Mouse (Mus musculus) midbrain, embryonic 12.5 days (tissue): ENCODE results near the gene Gm38431. TPM values are rescaled to one million over a fixed set of nuclear protein-coding genes. Genes with fewer than 3 reads are reported as not detected.

Experiments used
- ATAC-seq: fragments of 200-750 bp; cut with Nextera tagmentation; 2 replicates; pipeline ENCODE4 v1.8.0; 2017; ENCODE audit warnings: low read depth, moderate TSS enrichment, moderate library complexity; ENCODE audit not compliant: low FRiP score
- H3K27ac ChIP-seq: fragments of 300-500 bp; sonication (generic); replicated peaks from 2 replicates; pipeline ENCODE4 v1.5.1; 2016; ENCODE audit warnings: mild to moderate bottlenecking
- H3K27me3 ChIP-seq: fragments of 300-500 bp; sonication (generic); 2 replicates; pipeline ENCODE4 v1.6.1; 2016; ENCODE audit warnings: mild to moderate bottlenecking
- H3K36me3 ChIP-seq: fragments of 300-500 bp; sonication (generic); 2 replicates; pipeline ENCODE4 v1.6.1; 2016
- H3K4me1 ChIP-seq: fragments of 300-500 bp; sonication (generic); 2 replicates; pipeline ENCODE4 v1.6.1; 2016
- H3K4me2 ChIP-seq: fragments of 300-500 bp; sonication (generic); replicated peaks from 2 replicates; pipeline ENCODE4 v1.6.1; 2016; ENCODE audit warnings: mild to moderate bottlenecking, moderate library complexity
- H3K4me3 ChIP-seq: fragments of 300-500 bp; sonication (generic); 2 replicates; pipeline ENCODE4 v1.5.1; 2016; ENCODE audit warnings: mild to moderate bottlenecking
- H3K9ac ChIP-seq: fragments of 300-500 bp; sonication (generic); replicated peaks from 2 replicates; pipeline ENCODE4 v1.6.1; 2016; ENCODE audit warnings: mild to moderate bottlenecking, moderate library complexity
- H3K9me3 ChIP-seq: fragments of 300-500 bp; sonication (generic); 2 replicates; pipeline ENCODE4 v1.6.1; 2016; ENCODE audit warnings: mild to moderate bottlenecking
- WGBS: fragments of 180-500 bp; shearing (Covaris S2); methylation state at CpG from one replicate; pipeline ENCODE4 v1.1.7; 2016; 5-methylcytosine and 5-hydroxymethylcytosine counted together
- polyA plus RNA-seq: library from polyadenylated mRNA; unstranded; fragments of >200 nt; fragmentation: Nextera tagmentation; extraction: Ambion mirVana; gene quantifications from 2 replicates; pipeline ENCODE4 v1.2.1, GENCODE M21; 2016

The Gm38431 gene
- polyA plus RNA-seq, 1 experiment from 2014 or later, result 2.9 TPM

- no peaks in the 10 kb centered on the region for H3K27me3 ChIP-seq
- H3K9ac ChIP-seq, result peak overlapping the region; percentile 15; the same call in 1 of the 2 replicates
- H3K9me3 ChIP-seq, result no peaks in the 10 kb centered on the region
- no peak for ATAC-seq
- H3K36me3 ChIP-seq, result no peaks in the 10 kb centered on the region
- H3K4me3 ChIP-seq, result no peak overlapping the region
- no peak overlapping the region for H3K27ac ChIP-seq
- 42% methylated on average over 15 of the region's 15 CpGs for WGBS
- peaks cover 4% of the 10 kb centered on the region; the same call in 1 of the 2 replicates for H3K4me1 ChIP-seq
- no peak overlapping the region for H3K4me2 ChIP-seq
Observed at GRCm38 (mm10) chr9:21100447-21101161, 8.8 kb upstream of the Gm38431 start.

GRCm38 (mm10) chr9:21097793-21098192, 6.0 kb upstream of the Gm38431 start:
- no peak overlapping the region for H3K9ac ChIP-seq
- no peaks in the 10 kb centered on the region for H3K9me3 ChIP-seq

GRCm38 (mm10) chr9:21095958-21096357, 4.2 kb upstream of the Gm38431 start:
- Histone ChIP-seq H3K27ac (no peak overlapping the region), H3K4me2 (no peak overlapping the region), H3K9me3 (no peaks in the 10 kb centered on the region), H3K27me3 (no peaks in the 10 kb centered on the region), H3K4me1 (peaks cover 9% of the 10 kb centered on the region), H3K36me3 (no peaks in the 10 kb centered on the region), H3K4me3 (no peak overlapping the region), H3K9ac (no peak overlapping the region)
- 60% methylated on average over 4 of the region's 4 CpGs for WGBS
- no peak for ATAC-seq

More at GRCm38 (mm10) chr9:21097793-21098192, 6.0 kb upstream of the Gm38431 start:
- no peak overlapping the region for H3K4me3 ChIP-seq
- H3K27me3 ChIP-seq, result no peaks in the 10 kb centered on the region
- ATAC-seq, result no peak
- H3K4me2 ChIP-seq, result no peak overlapping the region
- 87% methylated on average over 8 of the region's 8 CpGs for WGBS
- H3K27ac ChIP-seq, result no peak overlapping the region
- H3K36me3 ChIP-seq, result no peaks in the 10 kb centered on the region
- peaks cover 4% of the 10 kb centered on the region; the same call in 1 of the 2 replicates for H3K4me1 ChIP-seq

- H3K36me3 ChIP-seq, result peaks cover 17% of the 10 kb centered on the region
- no peak for ATAC-seq
- WGBS, result 94% methylated on average over 9 of the region's 9 CpGs
- H3K4me2 ChIP-seq, result no peak overlapping the region
- H3K4me3 ChIP-seq, result no peak overlapping the region
- no peak overlapping the region for H3K27ac ChIP-seq
- H3K27me3 ChIP-seq, result no peaks in the 10 kb centered on the region
- H3K9ac ChIP-seq, result no peak overlapping the region
- H3K9me3 ChIP-seq, result no peaks in the 10 kb centered on the region
- peaks cover 21% of the 10 kb centered on the region for H3K4me1 ChIP-seq
Observed at GRCm38 (mm10) chr9:21093423-21093822, 1.6 kb upstream of the Gm38431 start.

- Histone ChIP-seq H3K4me1 (peaks cover 21% of the 10 kb centered on the region), H3K27me3 (no peaks in the 10 kb centered on the region), H3K4me2 (peak overlapping the region; percentile 91), H3K9me3 (no peaks in the 10 kb centered on the region), H3K4me3 (peak overlapping the region; percentile 75), H3K27ac (peak overlapping the region; percentile 89), H3K9ac (peak overlapping the region; percentile 75), H3K36me3 (peaks cover 40% of the 10 kb centered on the region)
- WGBS, result 5% methylated on average over 23 of the region's 24 CpGs
- ATAC-seq, result peak; percentile 24; the same call in 1 of the 2 replicates
Observed at GRCm38 (mm10) chr9:21090972-21091706, 658 bp downstream of the Gm38431 start.

GRCm38 (mm10) chr9:21090537-21090936, 1.3 kb downstream of the Gm38431 start:
- no peak for ATAC-seq
- peaks cover 21% of the 10 kb centered on the region for H3K4me1 ChIP-seq
- no peaks in the 10 kb centered on the region for H3K27me3 ChIP-seq
- WGBS, result 94% methylated on average over 1 of the region's 1 CpGs
- no peak overlapping the region for H3K27ac ChIP-seq
- peaks cover 46% of the 10 kb centered on the region for H3K36me3 ChIP-seq
- H3K9me3 ChIP-seq, result no peaks in the 10 kb centered on the region
- peak overlapping the region; percentile 75 for H3K9ac ChIP-seq
- H3K4me3 ChIP-seq, result peak overlapping the region; percentile 75
- H3K4me2 ChIP-seq, result peak overlapping the region; percentile 91

GRCm38 (mm10) chr9:21083324-21083723, 8.5 kb downstream of the Gm38431 start:
- H3K36me3 ChIP-seq, result peaks cover 94% of the 10 kb centered on the region
- H3K4me3 ChIP-seq, result no peak overlapping the region
- no peaks in the 10 kb centered on the region for H3K27me3 ChIP-seq
- ATAC-seq, result no peak
- H3K27ac ChIP-seq, result no peak overlapping the region
- H3K4me2 ChIP-seq, result no peak overlapping the region
- H3K9me3 ChIP-seq, result no peaks in the 10 kb centered on the region
- H3K4me1 ChIP-seq, result no peaks in the 10 kb centered on the region
- no peak overlapping the region for H3K9ac ChIP-seq
- 77% methylated on average over 3 of the region's 3 CpGs for WGBS

GRCm38 (mm10) chr9:21081127-21081526, 10.7 kb downstream of the Gm38431 start:
- ATAC-seq, result no peak
- Histone ChIP-seq H3K4me3 (no peak overlapping the region), H3K27me3 (no peaks in the 10 kb centered on the region), H3K27ac (no peak overlapping the region), H3K9ac (no peak overlapping the region), H3K4me2 (no peak overlapping the region), H3K9me3 (no peaks in the 10 kb centered on the region), H3K4me1 (no peaks in the 10 kb centered on the region), H3K36me3 (peaks cover 94% of the 10 kb centered on the region)
- WGBS, result 92% methylated on average over 9 of the region's 9 CpGs

- no peaks in the 10 kb centered on the region for H3K27me3 ChIP-seq
- no peaks in the 10 kb centered on the region for H3K9me3 ChIP-seq
- H3K9ac ChIP-seq, result no peak overlapping the region
- no peak overlapping the region for H3K4me3 ChIP-seq
- H3K36me3 ChIP-seq, result peaks cover 67% of the 10 kb centered on the region
- no peak overlapping the region for H3K27ac ChIP-seq
- H3K4me1 ChIP-seq, result peaks cover 11% of the 10 kb centered on the region
- WGBS, result 96% methylated on average over 3 of the region's 3 CpGs
- no peak for ATAC-seq
- H3K4me2 ChIP-seq, result no peak overlapping the region
Observed at GRCm38 (mm10) chr9:21075625-21076024, 16.2 kb downstream of the Gm38431 start.

GRCm38 (mm10) chr9:21074173-21074572, 17.6 kb downstream of the Gm38431 start:
- H3K4me1 ChIP-seq, result peaks cover 11% of the 10 kb centered on the region
- no peak overlapping the region for H3K4me3 ChIP-seq
- 90% methylated on average over 1 of the region's 1 CpGs for WGBS
- no peak overlapping the region for H3K9ac ChIP-seq
- H3K4me2 ChIP-seq, result no peak overlapping the region; the same call in 1 of the 2 replicates
- no peaks in the 10 kb centered on the region for H3K9me3 ChIP-seq
- ATAC-seq, result no peak
- peaks cover 56% of the 10 kb centered on the region for H3K36me3 ChIP-seq
- peak overlapping the region; percentile 60; the same call in 1 of the 2 replicates for H3K27ac ChIP-seq
- no peaks in the 10 kb centered on the region for H3K27me3 ChIP-seq

GRCm38 (mm10) chr9:21073044-21073840, 18.6 kb downstream of the Gm38431 start, which contains the start of the genes Gm49373 and Fdx1l:
Gene Gm49373 (minus strand): TSS chr9:21073096.
Gene Fdx1l (minus strand): TSS chr9:21073614.
- Histone ChIP-seq H3K9ac (peak within 1 kb of the TSS; percentile 76), H3K27ac (peak within 1 kb of the TSS; percentile 60), H3K27me3 (no peaks in the 10 kb centered on the region), H3K9me3 (no peaks in the 10 kb centered on the region), H3K4me1 (peaks cover 11% of the 10 kb centered on the region), H3K4me2 (peak within 1 kb of the TSS; percentile 91), H3K4me3 (peak within 1 kb of the TSS; percentile 93), H3K36me3 (peaks cover 46% of the 10 kb centered on the region)
- WGBS, result 4% methylated on average over 56 of the region's 58 CpGs
- peak; percentile 94 for ATAC-seq
